Mouse (Mus musculus): ENCODE data around the gene Akr1b3.
"Not testable (repeated sequence)": the region's sequence is repeated elsewhere in the genome, so short reads cannot be mapped to it uniquely, and the experiment has no call there.

The Akr1b3 gene

DNA sequence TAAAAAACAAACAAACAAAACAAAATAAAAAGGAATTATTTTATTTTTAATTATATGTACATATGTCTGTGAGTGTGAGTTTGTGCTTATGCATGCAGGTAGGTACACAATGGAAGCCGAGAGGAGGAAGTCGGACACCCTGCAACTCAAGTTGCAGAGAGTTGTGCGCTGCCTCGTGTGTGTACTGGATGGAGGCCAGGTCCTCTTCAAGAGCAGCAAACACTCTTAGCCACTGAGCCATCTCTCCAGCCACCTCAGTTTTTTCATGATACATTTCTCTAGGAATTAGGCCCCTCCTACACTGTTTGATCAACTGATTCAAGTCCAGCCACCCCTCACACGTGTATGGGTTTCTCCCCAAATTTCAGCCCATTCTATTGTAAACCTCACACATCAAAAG lies 17.4 kb upstream of the Akr1b3 start:
- in situ Hi-C loops (cut with MboI; ENCODE audit: low pct_unique_long_range_greater_than_20kb in 1 of 2, low sequenced_read_pairs in 2 of 2, unreplicated experiment in 1 of 2), result no loop called here

DNA sequence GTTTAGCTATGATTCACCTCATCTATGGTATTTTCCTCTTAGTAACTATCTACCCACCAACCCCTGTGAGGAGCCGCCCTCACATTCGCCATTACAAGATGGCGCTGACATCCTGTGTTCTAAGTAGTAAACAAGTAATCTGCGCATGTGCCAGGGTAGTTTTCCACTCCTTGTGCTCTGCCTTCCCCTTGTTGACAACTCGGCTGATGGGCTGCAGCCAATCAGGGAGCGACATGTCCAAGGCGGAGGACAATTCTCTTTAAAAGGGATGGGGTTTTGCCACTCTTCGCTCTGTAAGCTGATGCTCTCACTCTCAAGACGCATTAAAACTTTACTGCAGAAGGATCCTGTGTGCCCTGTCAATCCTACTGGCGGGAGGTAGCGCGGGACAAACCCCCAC lies 14.5 kb upstream of the Akr1b3 start:
- in situ Hi-C loops (cut with MboI; ENCODE audit: low pct_unique_long_range_greater_than_20kb in 1 of 2, low sequenced_read_pairs in 2 of 2, unreplicated experiment in 1 of 2), result not testable (repeated sequence)

DNA sequence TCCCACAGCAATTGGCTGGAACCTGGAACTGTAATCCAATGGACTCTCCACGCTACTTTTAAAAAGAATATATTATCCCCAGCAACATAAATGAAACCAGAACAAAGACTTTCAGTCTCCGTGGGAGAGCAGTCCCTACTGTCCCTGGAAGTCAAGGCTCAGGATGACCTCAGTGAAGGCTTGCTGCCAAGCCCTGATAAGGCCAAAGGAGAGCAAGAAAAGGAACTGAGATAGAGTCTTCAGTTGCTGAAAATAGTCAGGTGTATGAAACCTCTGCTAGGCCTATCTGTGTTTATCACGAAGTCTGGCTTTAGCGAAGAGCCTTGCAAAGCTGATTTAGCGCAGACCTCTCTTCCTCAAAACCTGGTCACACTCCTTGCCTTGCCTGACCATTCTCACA lies 14.1 kb upstream of the Akr1b3 start:
- in situ Hi-C loops (cut with MboI; ENCODE audit: low pct_unique_long_range_greater_than_20kb in 1 of 2, low sequenced_read_pairs in 2 of 2, unreplicated experiment in 1 of 2), result no loop called here

DNA sequence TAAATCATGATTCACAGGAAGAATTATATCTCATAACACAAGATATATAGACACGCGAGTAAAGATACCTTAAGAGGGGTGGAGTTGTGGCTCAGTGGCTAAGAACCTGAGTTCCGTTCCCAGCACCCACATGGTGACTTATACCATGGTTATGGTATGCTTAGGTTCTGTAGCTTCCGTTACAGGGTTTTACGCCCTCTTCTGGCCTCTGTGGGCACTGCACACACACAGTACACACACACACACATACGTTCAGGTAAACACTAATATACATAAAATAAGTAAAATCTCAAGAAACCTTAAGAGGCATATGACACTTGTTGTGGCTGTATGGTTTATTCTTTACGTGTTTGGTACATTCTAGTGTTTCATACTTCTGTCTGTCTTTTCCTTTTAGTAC lies 4.8 kb upstream of the Akr1b3 start:
- in situ Hi-C loops (cut with MboI; ENCODE audit: low pct_unique_long_range_greater_than_20kb in 1 of 2, low sequenced_read_pairs in 2 of 2, unreplicated experiment in 1 of 2), result no loop called here

DNA sequence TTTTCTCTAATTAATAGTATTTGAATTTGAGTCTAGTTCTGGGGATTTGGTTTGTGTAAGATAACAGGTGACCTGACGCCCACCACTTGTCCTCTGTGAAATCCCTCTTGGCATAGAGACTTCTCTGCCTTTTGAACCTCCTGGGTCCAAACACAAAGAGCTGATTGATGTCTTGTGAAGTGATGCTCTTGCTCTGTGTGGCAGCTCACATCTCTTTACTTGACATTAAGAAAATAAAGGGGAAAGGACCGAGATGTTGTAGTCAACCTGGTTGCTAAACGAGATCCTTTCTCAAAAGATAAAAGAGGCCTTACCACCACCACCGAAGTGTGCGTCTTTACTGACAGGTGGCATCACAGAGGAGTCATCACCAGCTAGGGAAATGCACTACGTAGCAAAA lies 1.4 kb upstream of the Akr1b3 start:
- in situ Hi-C loops (cut with MboI; ENCODE audit: low pct_unique_long_range_greater_than_20kb in 1 of 2, low sequenced_read_pairs in 2 of 2, unreplicated experiment in 1 of 2), result no loop called here

DNA sequence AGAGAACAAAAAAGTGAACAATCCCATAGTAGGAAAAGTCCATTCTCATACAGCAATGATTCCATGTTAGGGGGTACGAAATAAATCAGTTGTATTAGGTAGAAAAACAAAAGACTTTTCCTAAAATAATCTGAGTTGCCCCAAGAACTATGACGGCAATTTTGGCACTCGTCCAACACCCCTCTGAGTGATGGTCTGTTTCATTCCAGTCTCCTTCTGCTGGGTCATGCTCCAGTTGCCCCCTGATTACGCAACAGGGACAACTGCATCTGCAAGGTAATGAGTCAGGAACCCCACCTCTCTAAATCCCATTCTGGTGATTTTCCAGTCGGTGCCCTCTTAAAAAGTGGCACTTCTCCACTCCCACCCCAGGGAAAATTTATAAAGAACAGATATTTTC lies 894 bp upstream of the Akr1b3 start:
- in situ Hi-C loops (cut with MboI; ENCODE audit: low pct_unique_long_range_greater_than_20kb in 1 of 2, low sequenced_read_pairs in 2 of 2, unreplicated experiment in 1 of 2), result no loop called here

DNA sequence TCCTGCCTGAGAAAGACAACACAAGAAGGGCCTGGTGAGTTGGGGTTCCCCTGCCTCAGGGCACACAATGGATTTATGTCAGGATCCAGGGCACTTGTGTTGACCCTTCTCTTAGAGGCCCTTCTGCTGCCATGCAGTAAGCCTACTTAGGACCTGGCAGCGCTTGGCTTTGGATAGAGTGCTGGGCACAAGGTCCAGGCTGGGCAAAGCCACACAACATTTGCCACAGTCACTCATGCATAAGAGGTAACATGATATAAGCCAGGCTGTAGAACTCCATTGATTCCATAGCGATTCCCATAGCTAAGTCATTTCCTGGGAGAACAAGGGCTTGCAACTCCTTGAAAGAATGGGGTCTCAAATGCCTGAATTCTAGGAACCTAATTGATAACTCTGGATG lies 3.4 kb downstream of the Akr1b3 start:
- in situ Hi-C loops (cut with MboI; ENCODE audit: low pct_unique_long_range_greater_than_20kb in 1 of 2, low sequenced_read_pairs in 2 of 2, unreplicated experiment in 1 of 2), result no loop called here

DNA sequence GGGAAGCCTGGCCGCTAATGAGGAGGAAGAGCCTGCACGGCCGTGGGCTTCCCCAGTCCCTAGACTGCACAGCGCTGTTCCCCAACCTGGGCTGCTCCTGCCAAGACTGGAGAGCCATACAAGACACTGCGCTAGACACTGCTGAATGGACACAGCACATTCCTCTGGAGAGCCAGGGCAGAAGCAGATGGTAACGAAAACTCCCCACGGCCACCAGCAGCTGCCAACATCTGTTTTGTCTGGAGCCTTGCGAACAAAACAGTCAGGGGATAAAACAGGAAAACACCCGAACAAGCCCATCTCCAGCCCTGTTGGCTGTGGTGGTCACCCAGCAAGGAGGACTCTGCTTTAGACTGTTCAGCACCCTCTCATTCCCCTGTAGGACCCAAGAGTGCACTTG lies 3.9 kb downstream of the Akr1b3 start:
- in situ Hi-C loops (cut with MboI; ENCODE audit: low pct_unique_long_range_greater_than_20kb in 1 of 2, low sequenced_read_pairs in 2 of 2, unreplicated experiment in 1 of 2), result no loop called here

DNA sequence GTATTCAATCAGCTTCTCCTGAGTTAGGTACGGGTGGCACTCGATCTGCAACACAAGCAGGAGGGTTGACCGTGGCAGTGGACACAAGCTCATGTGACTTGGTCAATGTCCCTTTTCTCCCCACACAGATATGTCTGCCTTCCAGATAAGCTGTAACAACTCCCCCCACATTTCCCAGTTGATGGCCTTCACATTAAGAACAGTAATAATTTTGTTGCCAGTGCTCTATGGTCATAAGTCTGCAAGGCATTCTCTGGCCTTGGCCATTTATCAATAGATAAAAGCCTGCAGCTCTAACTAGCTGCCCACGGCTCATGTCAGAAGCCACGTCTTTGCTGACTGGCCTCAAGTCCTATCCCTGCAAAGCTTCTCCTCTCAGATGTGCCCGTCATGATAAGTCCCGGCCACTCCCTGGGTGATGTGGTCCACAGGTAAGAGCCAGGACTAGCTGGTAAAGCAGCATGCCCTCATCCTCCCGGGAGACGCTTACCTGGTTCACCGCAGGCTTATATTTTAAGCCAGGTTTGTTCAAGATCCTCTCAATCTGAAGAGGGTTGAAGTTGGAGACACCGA lies 7.2 kb downstream of the Akr1b3 start:
- in situ Hi-C loops (cut with MboI; ENCODE audit: low pct_unique_long_range_greater_than_20kb in 1 of 2, low sequenced_read_pairs in 2 of 2, unreplicated experiment in 1 of 2), result no loop called here

DNA sequence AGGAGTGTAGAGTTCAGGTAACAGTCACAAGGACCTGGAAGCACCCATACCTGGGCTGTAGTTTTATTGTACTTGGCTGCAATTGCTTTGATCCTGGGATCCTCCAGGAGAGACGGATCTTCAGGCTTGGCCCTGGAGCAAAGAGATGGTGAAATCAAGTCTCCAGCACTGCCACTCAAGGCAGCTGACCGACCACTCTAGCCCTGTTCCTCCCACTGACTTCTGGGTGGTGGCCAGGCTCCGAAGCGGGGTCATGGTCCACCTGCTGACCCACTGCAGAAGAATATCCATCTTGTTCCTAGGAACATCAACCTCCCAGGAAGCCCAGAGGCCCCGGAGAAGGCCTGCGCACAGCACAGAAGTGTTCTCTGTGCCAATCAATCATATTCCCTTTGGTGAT lies 7.8 kb downstream of the Akr1b3 start:
- in situ Hi-C loops (cut with MboI; ENCODE audit: low pct_unique_long_range_greater_than_20kb in 1 of 2, low sequenced_read_pairs in 2 of 2, unreplicated experiment in 1 of 2), result no loop called here

DNA sequence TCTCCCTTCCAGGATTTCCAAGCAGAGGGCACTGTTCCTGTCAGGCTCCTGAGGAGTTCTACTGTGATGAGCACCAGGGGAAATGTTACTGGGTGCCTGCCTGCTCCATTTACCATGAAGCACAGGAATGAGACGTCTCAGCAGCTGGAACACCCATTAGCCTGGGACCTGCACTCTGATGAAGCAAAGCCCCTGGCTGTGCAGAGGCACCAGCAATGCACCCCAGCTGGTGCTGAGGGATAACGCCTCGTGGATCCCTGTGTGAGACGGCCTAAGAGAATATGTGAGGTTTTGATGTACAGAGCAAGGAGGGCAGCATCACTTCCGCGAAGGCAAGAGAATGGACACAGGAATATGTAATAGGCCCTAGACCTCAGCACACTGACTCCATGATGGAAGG lies 10.5 kb downstream of the Akr1b3 start:
- in situ Hi-C loops (cut with MboI; ENCODE audit: low pct_unique_long_range_greater_than_20kb in 1 of 2, low sequenced_read_pairs in 2 of 2, unreplicated experiment in 1 of 2), result no loop called here

DNA sequence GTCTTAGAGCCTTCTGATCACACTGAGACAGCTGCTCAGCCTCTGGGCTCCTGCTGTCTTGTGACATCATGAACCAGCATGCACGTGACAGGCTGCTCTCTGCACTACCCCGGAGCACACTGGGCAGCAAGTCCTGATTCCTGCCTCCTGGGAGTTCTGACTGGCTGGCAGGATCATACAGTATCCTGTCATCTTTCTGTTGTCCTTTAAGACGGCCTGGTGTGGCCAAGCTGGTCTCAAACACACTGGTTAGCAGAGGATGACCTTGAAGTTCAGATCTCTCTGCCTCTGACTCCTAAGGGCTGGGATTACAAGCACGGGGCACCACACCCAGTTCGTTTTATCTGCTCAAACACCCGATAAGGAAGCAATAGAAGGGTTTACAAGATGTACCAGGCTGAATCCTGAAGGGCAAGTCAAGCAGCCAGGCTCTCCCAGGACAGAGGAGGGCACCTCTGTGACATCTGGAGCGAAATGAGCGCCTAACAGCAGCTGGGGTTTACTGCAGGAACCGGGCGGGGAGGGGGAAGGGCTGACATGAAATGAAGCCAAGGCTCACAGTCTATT lies 12.5 kb downstream of the Akr1b3 start:
- in situ Hi-C loops (cut with MboI; ENCODE audit: low pct_unique_long_range_greater_than_20kb in 1 of 2, low sequenced_read_pairs in 2 of 2, unreplicated experiment in 1 of 2), result no loop called here

DNA sequence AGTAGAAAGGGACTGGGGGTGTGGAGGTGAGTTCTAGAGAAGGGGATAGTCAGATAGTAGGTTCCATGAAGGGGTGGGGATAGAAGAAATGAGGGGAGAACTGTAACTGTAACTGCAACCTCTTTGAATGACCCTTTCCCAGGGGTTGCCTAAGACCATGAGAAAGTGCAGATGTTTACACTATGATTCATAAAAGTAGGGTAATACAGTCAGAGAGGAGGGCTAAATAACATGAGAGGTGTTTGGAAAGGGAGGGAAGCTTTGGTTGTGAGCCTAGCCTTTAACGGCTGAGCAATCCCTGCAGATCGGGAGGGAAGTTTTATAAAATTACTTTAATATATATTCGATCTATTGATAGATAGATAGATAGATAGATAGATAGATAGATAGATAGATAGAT lies 20.2 kb downstream of the Akr1b3 start:
- in situ Hi-C loops (cut with MboI; ENCODE audit: low pct_unique_long_range_greater_than_20kb in 1 of 2, low sequenced_read_pairs in 2 of 2, unreplicated experiment in 1 of 2), result loop anchor here (25.0 kb wide), 2 partner anchors 165 to 465 kb away; no protein-coding TSS in a partner anchor

DNA sequence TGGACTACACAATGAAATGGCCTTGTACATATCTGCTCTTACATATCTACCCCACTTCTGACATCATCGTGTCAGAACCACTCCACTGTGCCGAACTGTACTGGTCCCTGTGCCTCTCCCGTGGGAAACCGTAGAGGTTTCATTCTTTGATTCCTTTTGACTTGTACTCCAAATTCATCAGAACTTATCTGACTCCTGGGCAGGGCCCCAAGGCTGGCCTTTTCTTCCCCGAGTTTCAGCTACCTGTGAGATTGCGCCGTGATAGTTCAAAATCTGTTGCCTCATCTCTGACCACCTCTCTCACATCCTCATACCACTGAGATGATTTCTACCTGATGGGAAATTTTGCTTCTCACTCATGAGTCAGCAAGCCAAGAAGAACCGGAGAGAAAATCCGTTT lies 21.8 kb downstream of the Akr1b3 start:
- in situ Hi-C loops (cut with MboI; ENCODE audit: low pct_unique_long_range_greater_than_20kb in 1 of 2, low sequenced_read_pairs in 2 of 2, unreplicated experiment in 1 of 2), result loop anchor here (25.0 kb wide), 2 partner anchors 167 to 467 kb away; no protein-coding TSS in a partner anchor

DNA sequence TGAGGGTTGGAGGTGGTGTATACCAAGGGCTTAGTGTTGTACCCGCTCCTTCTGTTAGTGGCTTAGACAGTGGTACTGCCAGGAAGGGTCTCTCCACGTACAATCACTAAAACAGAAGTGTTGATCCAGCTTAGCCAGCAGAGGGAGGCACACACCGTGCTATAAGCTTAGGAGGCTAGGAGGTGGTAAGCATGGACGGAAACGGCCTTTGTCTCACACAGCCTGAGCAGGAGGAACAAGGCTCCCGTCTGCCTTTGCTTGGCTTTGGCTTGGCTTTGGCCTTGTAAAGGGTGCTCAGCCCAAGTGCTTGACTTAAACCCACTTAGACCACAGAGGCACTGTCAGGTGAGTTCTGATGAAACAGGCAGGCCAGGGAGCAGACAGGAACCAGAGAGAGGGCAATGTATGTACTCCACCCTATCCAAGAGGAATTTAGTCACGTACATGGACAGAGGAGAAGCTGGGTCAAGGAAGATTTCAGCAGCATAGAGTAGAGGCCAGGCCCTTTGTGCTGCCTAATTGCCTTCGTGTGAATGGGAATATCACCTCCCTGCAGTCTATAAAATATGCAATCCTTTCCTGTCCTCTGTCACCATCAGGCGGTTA lies 24.3 kb downstream of the Akr1b3 start:
- in situ Hi-C loops (cut with MboI; ENCODE audit: low pct_unique_long_range_greater_than_20kb in 1 of 2, low sequenced_read_pairs in 2 of 2, unreplicated experiment in 1 of 2), result loop anchor here (5.0 to 25.0 kb wide), 4 partner anchors 54 to 469 kb away; no protein-coding TSS in a partner anchor

DNA sequence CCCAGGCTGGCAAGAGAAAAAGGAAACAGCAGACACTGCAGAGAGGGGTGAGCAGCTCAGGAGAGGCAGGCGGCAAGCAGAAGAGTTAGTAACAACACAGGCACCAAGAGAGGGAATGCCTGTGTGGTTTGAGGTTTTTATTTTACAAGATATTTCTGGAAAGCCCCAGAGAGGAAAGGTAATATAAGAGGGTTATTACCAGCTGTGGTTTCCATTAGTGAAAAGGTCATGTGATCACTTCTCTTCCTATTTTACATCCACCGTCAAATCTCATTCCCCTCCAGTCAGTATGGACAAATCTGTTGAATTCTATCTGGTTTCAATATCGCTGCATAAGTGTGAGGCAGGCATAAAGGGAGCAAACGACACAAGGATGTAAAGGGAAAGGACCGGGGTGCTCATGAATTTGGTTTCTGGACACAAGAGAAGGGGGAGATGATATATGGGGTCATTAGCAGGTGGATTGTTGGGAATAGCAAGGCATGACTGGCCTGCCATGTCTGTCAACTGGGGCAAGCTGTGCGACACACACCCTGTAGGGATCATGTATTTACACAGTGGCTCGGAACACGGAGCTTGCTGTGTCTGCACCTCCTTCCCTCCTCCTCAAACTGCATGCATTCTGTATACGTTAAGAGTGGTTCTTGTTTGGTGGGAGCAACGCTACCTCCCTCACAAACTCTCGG lies 24.9 kb downstream of the Akr1b3 start:
- in situ Hi-C loops (cut with MboI; ENCODE audit: low pct_unique_long_range_greater_than_20kb in 1 of 2, low sequenced_read_pairs in 2 of 2, unreplicated experiment in 1 of 2), result loop anchor here (5.0 to 25.0 kb wide), 4 partner anchors 55 to 470 kb away; no protein-coding TSS in a partner anchor

DNA sequence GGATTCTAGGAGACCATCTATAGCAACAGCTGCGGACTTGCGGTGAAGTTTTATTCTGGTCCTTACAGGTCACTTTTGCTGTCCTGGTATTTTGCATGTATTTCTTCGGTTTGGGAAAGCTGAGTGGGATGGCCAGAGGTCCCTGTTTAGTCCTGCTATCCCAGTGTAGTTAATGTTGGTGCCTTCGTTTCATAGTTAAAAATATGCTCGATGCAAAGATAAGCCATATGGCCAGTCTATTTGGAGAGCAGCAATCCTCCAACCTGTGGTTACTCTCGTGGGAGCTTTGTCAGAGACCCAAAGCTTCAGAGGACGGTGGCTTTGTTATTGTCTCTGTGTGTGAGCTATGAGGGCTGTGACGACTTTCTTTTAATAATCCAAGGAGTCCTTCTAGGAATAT lies 26.6 kb downstream of the Akr1b3 start:
- in situ Hi-C loops (cut with MboI; ENCODE audit: low pct_unique_long_range_greater_than_20kb in 1 of 2, low sequenced_read_pairs in 2 of 2, unreplicated experiment in 1 of 2), result loop anchor here (5.0 to 25.0 kb wide), 4 partner anchors 57 to 472 kb away; no protein-coding TSS in a partner anchor

DNA sequence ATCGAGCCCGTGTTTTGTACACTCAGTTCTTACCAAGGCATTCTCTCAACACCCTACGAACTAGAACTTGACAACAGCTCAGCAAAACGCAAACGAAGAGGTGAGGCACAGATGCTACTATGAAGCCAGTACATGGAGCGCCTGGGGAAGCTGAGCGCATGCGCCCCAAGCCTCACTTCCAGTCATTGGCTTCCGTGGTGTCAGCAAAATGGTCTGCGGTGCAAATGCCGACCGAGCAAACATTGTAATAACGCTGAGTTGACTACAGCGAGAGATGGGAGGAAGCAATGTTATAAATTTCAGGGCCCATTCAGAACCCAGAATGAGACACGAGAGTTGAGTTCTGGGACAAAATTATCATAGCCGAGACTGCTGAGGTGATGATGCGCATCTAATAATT lies 27.2 kb downstream of the Akr1b3 start:
- in situ Hi-C loops (cut with MboI; ENCODE audit: low pct_unique_long_range_greater_than_20kb in 1 of 2, low sequenced_read_pairs in 2 of 2, unreplicated experiment in 1 of 2), result loop anchor here (5.0 to 25.0 kb wide), 4 partner anchors 57 to 472 kb away; no protein-coding TSS in a partner anchor

DNA sequence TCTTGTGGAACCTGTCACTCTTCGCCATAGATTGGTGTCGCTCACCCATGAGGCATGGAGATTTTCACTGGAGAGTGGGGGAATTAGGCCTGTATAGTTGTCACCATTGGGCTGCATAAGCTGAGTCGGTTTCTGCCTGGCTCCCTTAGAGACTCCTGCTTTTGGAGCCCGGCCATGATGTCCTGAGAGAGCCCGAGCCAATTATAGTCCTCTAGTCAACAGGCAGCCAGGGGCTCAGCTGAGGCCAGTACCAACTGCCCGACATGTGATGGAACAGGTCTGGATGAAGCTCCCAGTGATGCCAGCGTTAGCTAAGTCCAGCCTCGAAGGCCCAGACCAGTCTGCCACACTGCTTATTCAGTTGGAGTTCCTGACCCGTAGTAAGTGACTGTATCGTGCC lies 29.2 kb downstream of the Akr1b3 start:
- in situ Hi-C loops (cut with MboI; ENCODE audit: low pct_unique_long_range_greater_than_20kb in 1 of 2, low sequenced_read_pairs in 2 of 2, unreplicated experiment in 1 of 2), result loop anchor here (25.0 kb wide), 2 partner anchors 174 to 474 kb away; no protein-coding TSS in a partner anchor
